Mouse (Mus musculus): ENCODE results near the gene Pusl1. TPM values are rescaled to one million over a fixed set of nuclear protein-coding genes. Genes with fewer than 3 reads are reported as not detected.

Gene Pusl1
- polyA plus RNA-seq, 1 experiment from 2014 or later: 51.8 TPM

DNA sequence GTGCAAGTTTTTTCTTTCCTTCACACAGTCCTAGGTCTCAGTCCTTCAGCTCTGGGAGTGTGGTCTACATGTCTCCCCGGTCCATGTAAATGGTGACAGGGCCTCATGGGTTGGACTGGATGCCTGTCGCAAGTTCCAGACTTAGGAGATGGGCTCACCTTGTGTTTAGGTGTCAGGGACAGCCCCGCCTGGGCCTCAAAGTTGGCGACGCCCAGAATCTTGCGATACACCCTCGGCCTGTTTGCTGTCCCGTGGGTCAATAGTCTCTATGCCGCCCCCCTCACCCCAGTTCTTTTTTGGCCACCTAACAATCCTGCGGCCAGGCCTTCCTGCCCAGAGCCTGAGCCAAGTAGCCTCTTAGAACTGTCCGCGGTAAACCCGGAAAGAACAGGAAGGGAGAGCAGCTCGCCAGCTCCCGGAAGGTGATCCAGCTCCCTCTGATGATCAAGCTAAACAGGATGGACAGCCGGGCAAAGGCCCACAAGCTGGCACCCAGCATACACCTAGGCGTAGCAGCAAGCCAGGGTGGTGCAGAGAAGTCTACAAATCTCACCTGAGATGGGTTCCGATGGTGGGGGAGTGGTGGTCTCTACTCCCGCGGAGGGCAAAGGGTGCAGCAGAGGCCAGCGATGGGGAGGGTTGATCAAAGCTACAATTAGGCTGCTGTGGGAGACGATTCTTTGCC is 22.8 kb downstream of the Pusl1 start:
- peak overlapping the region; percentile 89 for H3K4me2 ChIP-seq (replicated peaks)
- H3K4me3 ChIP-seq (replicated peaks; ENCODE audit: low read length): peak overlapping the region; percentile 50
- ATAC-seq (ENCODE audit: low FRiP score) (no peak; the same call in none of the 2 replicates), DNase-seq (ENCODE audit: low spot score) (no peak)
- WGBS: 14% methylated on average over 22 of the region's 22 CpGs
- H3K9me3 ChIP-seq (ENCODE audit: control insufficient read depth, low read length): no peaks in the 10 kb centered on the region
- H3K4me1 ChIP-seq (replicated peaks; ENCODE audit: control insufficient read depth, insufficient read depth, low read length): peaks cover 17% of the 10 kb centered on the region
- no peaks in the 10 kb centered on the region for H3K27me3 ChIP-seq (ENCODE audit: control insufficient read depth, insufficient read depth, low read length)
- H3K9ac ChIP-seq: peak overlapping the region; percentile 72
- H3K27ac ChIP-seq: 0 out of 2 replicates have a peak overlapping the region, but pooled peaks have one; percentile 28
- peaks cover 39% of the 10 kb centered on the region for H3K36me3 ChIP-seq (replicated peaks; ENCODE audit: control insufficient read depth, insufficient read depth)

DNA sequence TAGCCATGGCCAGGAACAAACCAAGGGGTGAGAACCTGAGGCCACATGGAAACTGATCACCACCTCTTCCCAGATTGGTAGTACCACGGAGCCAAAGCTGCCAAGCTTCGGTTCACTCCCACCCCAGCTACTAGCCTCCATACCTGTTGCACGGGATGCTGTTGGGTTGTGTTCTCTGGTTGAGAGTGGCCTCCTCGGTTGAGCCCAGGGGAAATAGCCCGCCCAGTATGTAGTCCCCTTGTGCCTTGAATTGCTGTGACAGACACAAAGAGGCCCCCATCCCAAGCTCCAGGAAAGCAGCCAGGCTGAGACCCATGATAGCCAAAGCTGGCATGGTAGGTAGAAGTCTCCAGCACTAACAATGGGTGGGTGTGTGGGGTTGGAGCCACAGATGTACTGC is 28.6 kb downstream of the Pusl1 start, which contains the start of gene Tas1r3:
TSS of gene Tas1r3 (minus strand) at position 362 of the 400 bp plus-strand sequence.
- no peak within 1 kb of the TSS for H3K27ac ChIP-seq
- no peaks in the 10 kb centered on the region for H3K27me3 ChIP-seq (ENCODE audit: control insufficient read depth, insufficient read depth, low read length)
- WGBS: 78% methylated on average over 5 of the region's 5 CpGs
- no peaks in the 10 kb centered on the region for H3K9me3 ChIP-seq (ENCODE audit: control insufficient read depth, low read length)
- no peak within 1 kb of the TSS for H3K4me3 ChIP-seq (replicated peaks; ENCODE audit: low read length)
- no peak for DNase-seq (ENCODE audit: low spot score)
- no peak within 1 kb of the TSS for H3K4me2 ChIP-seq (replicated peaks)
- no peak within 1 kb of the TSS for H3K9ac ChIP-seq
- no peaks in the 10 kb centered on the region for H3K4me1 ChIP-seq (replicated peaks; ENCODE audit: control insufficient read depth, insufficient read depth, low read length)
- peaks cover 65% of the 10 kb centered on the region for H3K36me3 ChIP-seq (replicated peaks; ENCODE audit: control insufficient read depth, insufficient read depth)
- no peak for ATAC-seq (ENCODE audit: low FRiP score)

DNA sequence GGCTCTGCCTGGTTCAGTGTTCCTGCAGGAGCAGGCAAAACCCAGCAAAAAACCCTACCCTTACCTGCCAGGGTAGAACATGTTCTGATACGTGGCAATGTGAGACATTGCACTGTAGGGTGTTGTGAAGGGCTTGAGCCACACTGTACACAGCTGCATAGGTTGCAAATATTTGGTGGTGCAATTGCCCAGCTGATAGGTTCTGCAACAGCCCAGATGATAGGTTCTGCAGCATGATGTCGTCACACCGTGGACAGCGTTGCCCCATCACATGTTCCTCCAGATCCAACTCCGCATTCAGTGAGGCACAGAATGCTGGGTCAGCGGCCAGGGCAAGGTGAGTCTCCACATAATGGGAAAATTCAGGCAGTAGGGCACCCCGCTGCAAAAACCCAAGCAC is 29.8 kb downstream of the Pusl1 start:
- no peak overlapping the region for H3K9ac ChIP-seq
- H3K36me3 ChIP-seq (replicated peaks; ENCODE audit: control insufficient read depth, insufficient read depth): peaks cover 74% of the 10 kb centered on the region
- DNase-seq (ENCODE audit: low spot score) (no peak), ATAC-seq (ENCODE audit: low FRiP score) (no peak)
- H3K9me3 ChIP-seq (ENCODE audit: control insufficient read depth, low read length): no peaks in the 10 kb centered on the region
- no peak overlapping the region for H3K27ac ChIP-seq
- no peak overlapping the region for H3K4me3 ChIP-seq (replicated peaks; ENCODE audit: low read length)
- 91% methylated on average over 7 of the region's 7 CpGs for WGBS
- H3K4me1 ChIP-seq (replicated peaks; ENCODE audit: control insufficient read depth, insufficient read depth, low read length): no peaks in the 10 kb centered on the region
- H3K27me3 ChIP-seq (ENCODE audit: control insufficient read depth, insufficient read depth, low read length): no peaks in the 10 kb centered on the region
- H3K4me2 ChIP-seq (replicated peaks): no peak overlapping the region

DNA sequence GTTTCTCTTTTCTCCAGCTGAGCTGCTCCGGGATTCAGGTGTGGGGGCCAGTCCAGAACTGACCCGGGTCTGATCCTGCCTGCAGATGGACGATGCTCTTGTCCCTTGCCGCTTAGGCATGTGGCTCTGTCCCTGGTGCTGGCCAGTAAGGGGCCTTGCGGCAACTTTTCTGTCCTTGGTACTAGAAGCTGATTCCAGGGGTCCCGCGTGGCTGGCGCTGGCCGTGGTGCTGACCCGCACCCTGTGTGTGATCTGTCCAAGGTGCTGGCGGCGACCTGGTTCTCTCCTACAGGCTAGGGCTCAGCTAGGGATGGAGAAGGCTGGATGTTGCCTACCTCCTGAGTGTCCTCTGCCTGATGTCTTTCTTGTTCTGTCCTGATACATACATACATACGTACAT is 32.3 kb downstream of the Pusl1 start:
- Histone ChIP-seq H3K4me2 (replicated peaks) (no peak overlapping the region), H3K9me3 (ENCODE audit: control insufficient read depth, low read length) (no peaks in the 10 kb centered on the region), H3K27me3 (ENCODE audit: control insufficient read depth, insufficient read depth, low read length) (no peaks in the 10 kb centered on the region), H3K36me3 (replicated peaks; ENCODE audit: control insufficient read depth, insufficient read depth) (peaks cover 78% of the 10 kb centered on the region), H3K4me3 (replicated peaks; ENCODE audit: low read length) (no peak overlapping the region), H3K27ac (no peak overlapping the region), H3K9ac (no peak overlapping the region), H3K4me1 (replicated peaks; ENCODE audit: control insufficient read depth, insufficient read depth, low read length) (no peaks in the 10 kb centered on the region)
- WGBS: 34% methylated on average over 13 of the region's 13 CpGs
- DNase-seq (ENCODE audit: low spot score) (no peak), ATAC-seq (ENCODE audit: low FRiP score) (no peak)

DNA sequence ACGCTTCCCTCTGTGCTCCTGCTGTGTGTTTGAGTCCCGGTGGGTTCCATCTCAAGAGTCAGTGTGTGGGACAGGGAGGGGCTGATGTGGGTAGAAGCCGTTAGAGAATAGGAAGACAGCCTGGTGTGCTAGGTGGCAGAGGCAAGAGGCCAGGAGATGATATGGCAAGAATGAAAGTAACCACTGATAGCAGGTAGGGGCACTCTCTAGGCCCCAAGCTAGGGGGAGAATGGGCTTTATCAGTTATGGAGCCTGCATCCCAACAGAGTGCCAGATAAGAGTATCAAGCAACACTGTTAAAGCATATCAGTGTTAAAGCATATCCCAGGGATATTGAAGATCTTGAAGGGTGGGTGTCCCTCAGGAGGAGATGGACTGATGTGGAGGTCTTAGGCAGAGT is 34.7 kb downstream of the Pusl1 start:
- no peak overlapping the region for H3K9ac ChIP-seq
- H3K27me3 ChIP-seq (ENCODE audit: control insufficient read depth, insufficient read depth, low read length): no peaks in the 10 kb centered on the region
- DNase-seq (ENCODE audit: low spot score): no peak
- no peak overlapping the region for H3K4me2 ChIP-seq (replicated peaks)
- H3K36me3 ChIP-seq (replicated peaks; ENCODE audit: control insufficient read depth, insufficient read depth): peaks cover 77% of the 10 kb centered on the region
- no peaks in the 10 kb centered on the region for H3K4me1 ChIP-seq (replicated peaks; ENCODE audit: control insufficient read depth, insufficient read depth, low read length)
- H3K9me3 ChIP-seq (ENCODE audit: control insufficient read depth, low read length): no peaks in the 10 kb centered on the region
- H3K4me3 ChIP-seq (replicated peaks; ENCODE audit: low read length): no peak overlapping the region
- WGBS: 86% methylated on average over 3 of the region's 3 CpGs
- ATAC-seq (ENCODE audit: low FRiP score): no peak
- no peak overlapping the region for H3K27ac ChIP-seq

DNA sequence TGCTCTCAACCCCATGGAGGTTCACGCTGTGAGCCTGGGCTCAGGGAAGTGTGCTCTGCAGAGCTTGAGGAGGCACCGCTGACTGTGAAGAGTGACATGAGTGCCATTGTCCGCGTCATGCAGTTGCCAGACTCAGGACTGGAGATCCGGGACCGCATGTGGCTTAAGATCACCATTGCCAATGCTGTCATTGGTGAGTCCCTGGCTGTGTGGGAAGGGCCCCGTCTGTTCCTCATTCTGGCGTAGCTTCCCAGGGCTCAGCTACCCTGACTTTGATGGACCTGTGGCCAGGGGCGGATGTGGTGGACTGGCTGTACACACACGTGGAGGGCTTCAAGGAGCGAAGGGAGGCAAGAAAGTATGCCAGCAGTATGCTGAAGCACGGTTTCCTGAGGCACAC is 35.5 kb downstream of the Pusl1 start:
- ATAC-seq (ENCODE audit: low FRiP score) (no peak), DNase-seq (ENCODE audit: low spot score) (no peak)
- Histone ChIP-seq H3K27me3 (ENCODE audit: control insufficient read depth, insufficient read depth, low read length) (no peaks in the 10 kb centered on the region), H3K4me2 (replicated peaks) (no peak overlapping the region), H3K4me1 (replicated peaks; ENCODE audit: control insufficient read depth, insufficient read depth, low read length) (no peaks in the 10 kb centered on the region), H3K9ac (no peak overlapping the region), H3K36me3 (replicated peaks; ENCODE audit: control insufficient read depth, insufficient read depth) (peaks cover 69% of the 10 kb centered on the region), H3K4me3 (replicated peaks; ENCODE audit: low read length) (no peak overlapping the region), H3K27ac (no peak overlapping the region), H3K9me3 (ENCODE audit: control insufficient read depth, low read length) (no peaks in the 10 kb centered on the region)
- WGBS: 90% methylated on average over 12 of the region's 12 CpGs

DNA sequence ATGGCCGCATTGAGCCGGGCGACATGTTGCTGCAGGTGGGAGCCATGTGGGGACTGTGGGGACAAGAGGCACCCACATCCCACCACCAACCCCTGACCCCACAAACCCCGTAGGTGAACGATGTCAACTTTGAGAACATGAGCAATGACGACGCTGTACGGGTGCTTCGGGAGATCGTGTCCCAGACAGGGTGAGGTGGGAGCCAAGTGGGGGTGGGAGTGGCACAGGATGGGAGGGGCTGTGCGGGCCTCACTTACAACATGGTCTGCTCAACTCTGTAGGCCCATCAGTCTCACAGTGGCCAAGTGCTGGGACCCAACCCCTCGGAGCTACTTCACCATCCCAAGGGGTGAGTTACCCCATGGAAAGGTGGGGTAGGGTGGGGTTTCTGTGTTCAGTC is 36.6 kb downstream of the Pusl1 start:
- 0 out of 2 replicates have a peak, but pooled peaks have one; percentile 7 for ATAC-seq (ENCODE audit: low FRiP score)
- no peaks in the 10 kb centered on the region for H3K27me3 ChIP-seq (ENCODE audit: control insufficient read depth, insufficient read depth, low read length)
- H3K9me3 ChIP-seq (ENCODE audit: control insufficient read depth, low read length): no peaks in the 10 kb centered on the region
- H3K4me3 ChIP-seq (replicated peaks; ENCODE audit: low read length): no peak overlapping the region
- H3K27ac ChIP-seq: no peak overlapping the region
- no peak for DNase-seq (ENCODE audit: low spot score)
- 98% methylated on average over 12 of the region's 12 CpGs for WGBS
- H3K4me2 ChIP-seq (replicated peaks): no peak overlapping the region
- peaks cover 4% of the 10 kb centered on the region; the same call in 1 of the 2 replicates for H3K4me1 ChIP-seq (replicated peaks; ENCODE audit: control insufficient read depth, insufficient read depth, low read length)
- peaks cover 59% of the 10 kb centered on the region for H3K36me3 ChIP-seq (replicated peaks; ENCODE audit: control insufficient read depth, insufficient read depth)
- no peak overlapping the region for H3K9ac ChIP-seq

DNA sequence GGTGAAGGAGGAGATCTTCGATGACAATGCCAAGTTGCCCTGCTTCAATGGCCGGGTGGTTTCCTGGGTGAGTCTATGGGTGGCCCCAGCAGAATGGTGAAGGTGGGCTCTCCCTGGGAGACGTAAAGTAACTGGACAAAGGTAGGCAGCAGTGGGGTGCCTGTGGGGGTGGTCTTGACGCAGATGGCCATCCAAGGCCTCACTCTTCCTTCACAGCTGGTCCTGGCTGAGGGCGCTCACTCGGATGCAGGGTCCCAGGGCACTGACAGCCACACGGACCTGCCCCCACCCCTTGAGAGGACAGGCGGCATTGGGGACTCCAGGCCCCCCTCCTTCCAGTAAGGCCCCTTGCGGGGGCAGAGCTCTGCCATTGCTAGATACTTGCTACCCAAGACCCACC is 38.2 kb downstream of the Pusl1 start:
- H3K4me2 ChIP-seq (replicated peaks): no peak overlapping the region

DNA sequence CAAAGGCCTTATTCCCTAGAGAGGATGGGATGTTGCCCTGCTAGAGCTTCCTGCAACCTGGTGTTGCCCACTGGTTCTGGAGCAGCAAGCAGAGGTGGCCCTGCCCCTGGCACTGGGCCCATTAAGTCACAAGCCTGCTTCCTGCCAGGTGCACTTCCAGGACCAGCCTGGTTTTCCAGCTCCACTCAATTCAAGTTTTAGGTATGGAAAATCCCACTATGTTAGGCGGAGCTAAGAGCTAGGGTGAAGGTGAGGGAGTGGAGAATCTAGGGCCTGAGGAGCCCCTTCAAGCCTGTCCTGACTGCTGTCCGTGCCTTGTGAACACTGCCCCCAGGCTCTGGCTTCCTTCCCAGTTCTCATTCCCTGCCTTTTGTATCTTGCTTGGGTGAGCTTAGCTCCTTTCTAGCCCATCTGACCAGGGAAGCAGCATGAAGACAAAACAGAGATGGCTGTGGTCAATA is 39.6 kb downstream of the Pusl1 start:
- Histone ChIP-seq H3K9ac (no peak overlapping the region), H3K4me2 (replicated peaks) (no peak overlapping the region), H3K36me3 (replicated peaks; ENCODE audit: control insufficient read depth, insufficient read depth) (peaks cover 29% of the 10 kb centered on the region), H3K4me1 (replicated peaks; ENCODE audit: control insufficient read depth, insufficient read depth, low read length) (peaks cover 25% of the 10 kb centered on the region), H3K27ac (no peak overlapping the region), H3K27me3 (ENCODE audit: control insufficient read depth, insufficient read depth, low read length) (no peaks in the 10 kb centered on the region), H3K4me3 (replicated peaks; ENCODE audit: low read length) (no peak overlapping the region), H3K9me3 (ENCODE audit: control insufficient read depth, low read length) (no peaks in the 10 kb centered on the region)
- ATAC-seq (ENCODE audit: low FRiP score) (no peak), DNase-seq (ENCODE audit: low spot score) (no peak)
- 74% methylated on average over 2 of the region's 2 CpGs for WGBS

More for the DNA sequence above, 38.2 kb downstream of the Pusl1 start:
- Histone ChIP-seq H3K4me3 (replicated peaks; ENCODE audit: low read length) (no peak overlapping the region), H3K9me3 (ENCODE audit: control insufficient read depth, low read length) (no peaks in the 10 kb centered on the region), H3K4me1 (replicated peaks; ENCODE audit: control insufficient read depth, insufficient read depth, low read length) (peaks cover 19% of the 10 kb centered on the region), H3K27me3 (ENCODE audit: control insufficient read depth, insufficient read depth, low read length) (no peaks in the 10 kb centered on the region), H3K27ac (no peak overlapping the region), H3K36me3 (replicated peaks; ENCODE audit: control insufficient read depth, insufficient read depth) (peaks cover 44% of the 10 kb centered on the region), H3K9ac (no peak overlapping the region)
- DNase-seq (ENCODE audit: low spot score) (no peak), ATAC-seq (ENCODE audit: low FRiP score) (no peak)
- 89% methylated on average over 9 of the region's 9 CpGs for WGBS

All from hindbrain, embryonic 14.5 days (tissue).